Mouse (Mus musculus) stomach, postnatal 0 days (tissue): ENCODE data around the gene Bod1l.

Experiments
- CTCF ChIP-seq: IDR thresholded peaks from 2 replicates; pipeline ENCODE4 v1.5.1; 2016; ENCODE audit warnings: antibody characterized with exemption, low read depth, mild to moderate bottlenecking, moderate library complexity
- EP300 ChIP-seq: optimal IDR thresholded peaks from 2 replicates; pipeline ENCODE3; 2016; ENCODE audit warnings: antibody characterized with exemption

GRCm38 (mm10) chr5:41844820-41845557 lies 874 bp upstream of the Bod1l start:
- TF ChIP-seq EP300 (no peak), CTCF (no peak)
